In the genomic region with DNA sequence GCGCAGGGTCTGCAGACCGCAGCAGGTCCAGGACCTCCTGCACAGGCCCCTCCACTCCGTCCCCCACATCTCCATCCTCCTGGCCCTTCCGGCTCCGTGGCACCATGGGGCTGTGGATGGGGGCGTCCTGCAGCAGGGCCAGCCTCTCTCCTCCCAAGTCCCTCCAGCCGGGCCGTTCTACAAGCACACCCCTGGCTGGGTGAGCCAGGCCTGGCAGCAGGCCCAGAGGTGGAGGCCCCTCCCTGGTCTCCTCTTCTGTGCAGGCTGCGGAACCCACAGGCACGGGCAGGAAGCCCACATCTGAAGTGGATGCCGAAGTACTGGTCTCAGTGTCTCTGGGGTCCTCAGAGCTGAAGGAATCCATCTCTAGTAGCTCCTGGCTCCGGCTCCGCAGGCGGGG, we compare ENCODE assay signal across 7 mouse cellular contexts. TPM values are rescaled to one million over a fixed set of nuclear protein-coding genes. Genes with fewer than 3 reads are reported as not detected.
DNase-seq lines count a peak whose midpoint lies in the region; ATAC-seq and TF ChIP-seq lines count a peak whose summit lies in the region.

No protein-coding gene starts in this region.

- no peaks in the 10 kb centered on the region for H3K27me3 ChIP-seq in kidney, embryonic 16.5 days (ENCODE audit: insufficient read depth, low read length)
- no peaks in the 10 kb centered on the region for H3K27me3 ChIP-seq in Patski
- no peaks in the 10 kb centered on the region; the same call in 1 of the 2 replicates for H3K27me3 ChIP-seq in heart, postnatal 0 days (ENCODE audit: control insufficient read depth, insufficient read depth, low read length)

- DNase-seq in kidney, postnatal 36 days = peak; percentile 27 to 58
- peak; percentile 31 for DNase-seq in Patski (ENCODE audit: low read depth, low spot score)
- DNase-seq in heart, postnatal 0 days (ENCODE audit: low spot score) = peak; percentile 81
- no peak for DNase-seq in cerebellum, adult 9-10 months

- H3K4me2 ChIP-seq in kidney, embryonic 16.5 days (replicated peaks; ENCODE audit: low read depth, low read length) = no peak overlapping the region
- peak overlapping the region; percentile 20; the same call in 1 of the 2 replicates for H3K4me2 ChIP-seq in heart, postnatal 0 days (ENCODE audit: low read depth, low read length)

- no peak overlapping the region for H3K9ac ChIP-seq in kidney, embryonic 16.5 days (replicated peaks; ENCODE audit: low read length)
- no peak overlapping the region for H3K9ac ChIP-seq in heart, postnatal 0 days (replicated peaks; ENCODE audit: low read depth, low read length)

- H3K27ac ChIP-seq in kidney, embryonic 16.5 days (ENCODE audit: low read length) = no peak overlapping the region
- no peak overlapping the region for H3K27ac ChIP-seq in heart, postnatal 0 days (ENCODE audit: low read depth)

- in situ Hi-C loops in Patski (cut with MboI; ENCODE audit: low pct_unique_long_range_greater_than_20kb) = no loop called here

- TF ChIP-seq CTCF in Patski (IDR thresholded peaks at IDR 0.05) = no peak
- TF ChIP-seq CTCF in heart, postnatal 0 days (IDR thresholded peaks at IDR 0.05; ENCODE audit: low read depth) = no peak

- H3K36me3 ChIP-seq in kidney, embryonic 16.5 days (ENCODE audit: insufficient read depth, low read length) = no peaks in the 10 kb centered on the region
- H3K36me3 ChIP-seq in heart, postnatal 0 days (replicated peaks; ENCODE audit: control insufficient read depth, insufficient read depth, low read length) = no peaks in the 10 kb centered on the region

- no peak overlapping the region for H3K4me3 ChIP-seq in kidney, embryonic 16.5 days (ENCODE audit: low read length)
- H3K4me3 ChIP-seq in heart, postnatal 0 days (ENCODE audit: low read depth, low read length) = no peak overlapping the region

- 62% methylated on average over 14 of the region's 14 CpGs for WGBS in kidney, embryonic 16.5 days
- WGBS in heart, postnatal 0 days = 30% methylated on average over 14 of the region's 14 CpGs

- no peak for TF ChIP-seq EP300 in heart, postnatal 0 days (IDR thresholded peaks at IDR 0.05; ENCODE audit: low read depth)

- CTCF ChIA-PET in Patski (lab: Charles Lee) = no interaction called here

- POLR2A ChIA-PET in Patski (lab: Charles Lee) = no interaction called here

- H3K4me1 ChIP-seq in kidney, embryonic 16.5 days (ENCODE audit: insufficient read depth, low read length) = peaks cover 13% of the 10 kb centered on the region
- peaks cover 14% of the 10 kb centered on the region for H3K4me1 ChIP-seq in heart, postnatal 0 days (ENCODE audit: control insufficient read depth, insufficient read depth)

- ATAC-seq in kidney, embryonic 16.5 days (ENCODE audit: low FRiP score, low TSS enrichment) = no peak
- no peak for ATAC-seq in Patski
- ATAC-seq in heart, postnatal 0 days (ENCODE audit: insufficient read depth, low read depth) = peak; percentile 75
- ATAC-seq in megakaryocyte-erythroid progenitor cell, adult 5-6 weeks (replicated peaks; ENCODE audit: low FRiP score, low TSS enrichment, poor library complexity, severe bottlenecking) = peak; percentile 60
- no peak for ATAC-seq in megakaryocyte, adult 5-6 weeks (ENCODE audit: poor library complexity, severe bottlenecking)

- H3K9me3 ChIP-seq in kidney, embryonic 16.5 days (ENCODE audit: low read length) = no peaks in the 10 kb centered on the region
- H3K9me3 ChIP-seq in heart, postnatal 0 days (replicated peaks; ENCODE audit: control insufficient read depth, low read length) = no peaks in the 10 kb centered on the region

RNA-seq across cellular contexts. Expression of a gene that starts 21.1 kb away (rescaled TPM):
- 1.9 and 2.6 TPM in 2 replicates for polyA plus RNA-seq in kidney, embryonic 16.5 days (2015; fragmentation: Nextera tagmentation; extraction: Ambion mirVana)
- 0.39 TPM for polyA plus RNA-seq in Patski (2021)
- 1.2 and 1.9 TPM in 2 replicates for total RNA-seq in heart, postnatal 0 days (2014; rRNA removed; ENCODE audit: low replicate concordance)
- polyA plus RNA-seq in heart, postnatal 0 days (2015; fragmentation: Nextera tagmentation; extraction: Ambion mirVana) = 0.29 and 0.36 TPM in 2 replicates
- total RNA-seq in megakaryocyte-erythroid progenitor cell, adult 5-6 weeks (2014; fragmentation: Nextera tagmentation) = not detected in 2 replicates
- 0.42 TPM in 1 of 2 replicates, not detected in the other for total RNA-seq in megakaryocyte-erythroid progenitor cell, adult 5-6 weeks (2017)
- total RNA-seq in megakaryocyte, adult 5-6 weeks (2015) = 0.20 TPM in 1 of 2 replicates, not detected in the other
- not detected in 2 replicates for total RNA-seq in megakaryocyte, adult 5-6 weeks (2017)

RNA-seq across cellular contexts. Expression of a gene that starts 57.5 kb away (rescaled TPM):
- polyA plus RNA-seq in kidney, embryonic 16.5 days (2015; fragmentation: Nextera tagmentation; extraction: Ambion mirVana) = 56.7 and 60.0 TPM in 2 replicates
- 49.2 TPM for polyA plus RNA-seq in Patski (2021)
- total RNA-seq in heart, postnatal 0 days (2014; rRNA removed; ENCODE audit: low replicate concordance) = 22.0 and 28.8 TPM in 2 replicates
- 36.5 and 37.9 TPM in 2 replicates for polyA plus RNA-seq in heart, postnatal 0 days (2015; fragmentation: Nextera tagmentation; extraction: Ambion mirVana)
- total RNA-seq in megakaryocyte-erythroid progenitor cell, adult 5-6 weeks (2014; fragmentation: Nextera tagmentation) = 24.3 and 29.1 TPM in 2 replicates
- total RNA-seq in megakaryocyte-erythroid progenitor cell, adult 5-6 weeks (2017) = 31.9 and 56.4 TPM in 2 replicates
- 49.1 and 54.8 TPM in 2 replicates for total RNA-seq in megakaryocyte, adult 5-6 weeks (2015)
- total RNA-seq in megakaryocyte, adult 5-6 weeks (2017) = 145 and 151 TPM in 2 replicates

Comparison
In these comparisons a context has a peak if more than half of its experiments do, and no peak if none do; other contexts are left out.
1. ATAC-seq: peak in heart, postnatal 0 days (single experiment) and megakaryocyte-erythroid progenitor cell, adult 5-6 weeks (single experiment); none in kidney, embryonic 16.5 days (single experiment), Patski (single experiment) and megakaryocyte, adult 5-6 weeks (single experiment).